Mouse (Mus musculus) cerebellum, adult 9-11 months (tissue): ENCODE measurements at regions not wholly inside any gene's neighbourhood (a gene's known extent, or its start where the extent isn't known, plus 50 kb on each side); places are given as distances from the start of the nearest gene placed in this dataset.
A peak's percentile ranks its signal among the peaks of the same experiment; 100 is the strongest.
"Not testable (repeated sequence)": the region's sequence is repeated elsewhere in the genome, so short reads cannot be mapped to it uniquely, and the experiment has no call there.

Experiments used
- DNase-seq: peaks from one replicate; pipeline ENCODE4 v3.0.0; 2022

DNA sequence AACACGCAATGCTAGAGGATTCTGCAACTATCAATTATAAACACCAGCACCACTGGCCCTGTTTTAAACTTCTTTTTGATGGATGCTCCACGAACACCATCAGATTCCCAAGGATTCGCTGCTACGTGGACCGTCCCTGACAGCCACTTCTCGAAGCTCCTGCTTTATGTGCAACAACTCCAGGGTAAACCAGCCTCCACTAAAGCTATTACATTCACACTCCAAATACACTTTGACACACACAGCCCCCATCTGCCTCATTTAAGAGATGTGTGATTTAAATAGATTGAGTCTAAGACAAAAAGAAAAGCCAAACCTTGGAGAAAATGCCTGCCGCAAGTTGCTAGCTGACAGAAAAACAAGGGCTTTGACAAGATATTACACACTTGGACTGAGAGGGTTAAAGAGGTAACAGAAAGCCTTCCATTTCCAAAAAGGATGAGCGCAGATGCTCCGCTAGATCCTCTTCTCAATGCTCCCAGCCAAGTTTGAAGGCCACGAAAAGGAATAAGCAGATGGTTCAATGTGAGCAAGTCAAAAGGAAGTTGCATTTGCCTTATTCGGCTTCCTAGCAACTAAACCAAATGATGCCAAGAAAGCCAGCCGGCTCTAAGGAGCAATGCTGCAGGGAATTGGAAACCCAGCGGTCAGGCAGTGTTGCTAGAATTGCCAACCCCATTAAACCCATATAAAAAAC, 54.0 kb upstream of the Cnep1r1 start:
- DNase-seq = peak; percentile 65

DNA sequence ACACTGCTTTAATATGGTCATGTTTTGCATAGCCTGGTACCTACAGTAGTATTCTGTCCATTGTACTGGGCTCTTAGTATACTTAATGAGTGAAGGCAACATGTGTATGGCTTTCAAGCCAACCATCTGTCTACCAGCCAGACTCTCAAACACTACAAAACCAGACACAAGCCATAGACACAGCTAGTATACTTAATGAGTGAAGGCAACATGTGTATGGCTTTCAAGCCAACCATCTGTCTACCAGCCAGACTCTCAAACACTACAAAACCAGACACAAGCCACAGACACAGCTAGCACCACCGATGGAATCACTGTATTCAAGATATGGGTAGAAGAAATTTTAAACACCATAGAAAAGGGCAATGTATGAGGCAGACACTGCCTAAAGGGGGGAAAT, 59.5 kb upstream of the Cnep1r1 start:
- DNase-seq = not testable (repeated sequence)

DNA sequence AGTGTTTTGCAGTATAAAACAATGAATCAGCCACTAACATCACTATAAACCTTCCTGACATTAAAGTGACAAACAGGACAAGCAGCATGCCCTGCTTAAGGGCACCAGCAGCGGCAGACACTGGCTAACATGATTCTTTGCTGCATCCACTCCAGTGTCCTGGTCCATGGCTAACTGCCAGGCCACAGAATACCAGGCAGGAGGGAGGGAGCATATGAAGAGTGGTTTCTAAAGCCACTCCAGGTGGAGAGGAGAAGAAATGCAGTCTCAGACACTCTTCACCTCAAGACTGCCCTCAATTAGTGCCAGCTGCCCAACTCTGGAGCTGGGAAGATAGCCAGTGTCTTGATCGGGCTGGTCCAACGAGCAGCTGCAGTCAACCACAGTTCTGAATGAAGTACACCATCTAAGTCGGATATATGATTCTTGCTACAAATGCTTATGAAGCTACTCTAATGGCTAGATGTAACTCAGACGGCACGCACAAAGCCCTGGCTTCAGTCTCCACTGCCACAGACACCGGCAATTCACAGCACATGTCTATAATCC, 60.8 kb upstream of the Cnep1r1 start:
- no peak for DNase-seq

DNA sequence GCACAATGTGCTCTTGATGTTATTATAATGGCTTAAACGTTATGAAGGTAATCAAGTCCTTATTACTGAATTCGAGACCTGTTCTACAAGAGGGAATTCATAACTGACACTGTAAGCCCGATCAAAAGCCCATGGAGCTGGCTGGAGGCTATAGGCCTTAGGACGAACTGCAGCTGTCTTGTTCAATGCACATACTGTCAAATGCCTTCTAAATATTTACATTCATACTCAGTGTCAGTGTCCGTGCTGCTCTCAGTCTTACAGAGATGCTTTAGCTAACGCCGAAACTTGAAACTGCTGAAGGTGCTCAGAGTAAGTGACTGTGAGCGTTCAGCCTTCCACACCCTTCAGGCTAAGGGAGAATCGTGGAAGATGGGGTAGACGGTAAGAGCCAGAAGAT, 67.9 kb upstream of the Cnep1r1 start:
- no peak for DNase-seq

- DNase-seq = peak; percentile 65
Measured at GRCm38 (mm10) chr8:88049091-88049490, 69.5 kb upstream of the Cnep1r1 start.

DNA sequence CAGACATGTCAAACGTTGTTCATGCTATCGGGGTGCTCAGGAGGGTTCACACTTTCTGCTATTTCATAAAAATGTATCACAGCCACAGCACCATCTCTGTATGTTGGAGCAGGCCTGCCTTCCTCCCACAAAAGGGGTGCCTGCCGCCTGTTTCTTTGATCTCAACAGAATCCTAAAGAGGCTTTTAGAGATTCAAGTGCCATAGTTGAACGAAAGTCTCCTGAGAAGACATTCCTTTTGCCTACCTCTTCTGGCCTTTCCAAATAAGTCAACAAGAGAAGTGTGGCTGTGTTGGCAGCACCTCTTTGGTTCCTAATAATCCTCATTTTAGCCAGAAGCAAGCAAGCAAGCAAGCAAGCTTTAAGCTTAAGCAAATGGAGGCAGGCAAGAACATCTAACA, 72.6 kb upstream of the Cnep1r1 start:
- DNase-seq = no peak

DNA sequence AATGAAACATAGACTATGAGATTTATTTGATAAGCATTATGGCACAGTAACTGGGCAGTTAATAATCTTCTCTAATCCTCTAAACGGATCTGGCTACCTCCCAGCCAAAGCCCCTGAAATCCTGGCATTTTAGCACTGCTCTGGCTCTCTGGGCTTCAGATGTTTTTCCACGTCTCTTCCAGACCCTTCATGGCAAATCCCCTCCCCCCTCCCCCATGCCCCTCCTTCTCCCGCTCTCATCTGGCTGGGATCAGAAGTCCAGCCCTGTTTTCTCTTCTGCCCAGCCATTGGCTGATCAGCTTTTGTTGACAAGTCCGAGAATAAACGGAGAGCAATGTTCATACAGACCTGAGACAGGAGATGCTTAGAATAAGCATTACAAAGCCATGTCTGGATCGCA, 79.3 kb upstream of the Cnep1r1 start:
- DNase-seq = no peak

DNA sequence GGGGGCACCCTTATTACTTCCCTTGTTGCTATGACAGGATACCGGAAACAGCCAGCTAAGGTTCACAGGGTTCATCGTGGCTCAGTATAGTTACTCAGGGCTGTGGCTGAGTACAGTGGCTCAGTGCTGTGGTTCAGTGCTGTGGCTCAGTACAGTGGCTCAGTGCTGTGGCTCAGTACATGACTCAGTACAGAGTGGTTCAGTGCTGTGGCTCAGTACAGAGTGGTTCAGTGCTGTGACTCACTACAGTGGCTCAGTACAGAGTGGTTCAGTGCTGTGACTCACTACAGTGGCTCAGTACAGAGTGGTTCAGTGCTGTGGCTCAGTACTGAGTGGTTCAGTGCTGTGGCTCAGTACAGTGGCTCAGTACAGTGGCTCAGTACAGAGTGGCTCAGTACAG, 78.6 kb upstream of the Zfp423 start:
- no peak for DNase-seq

DNA sequence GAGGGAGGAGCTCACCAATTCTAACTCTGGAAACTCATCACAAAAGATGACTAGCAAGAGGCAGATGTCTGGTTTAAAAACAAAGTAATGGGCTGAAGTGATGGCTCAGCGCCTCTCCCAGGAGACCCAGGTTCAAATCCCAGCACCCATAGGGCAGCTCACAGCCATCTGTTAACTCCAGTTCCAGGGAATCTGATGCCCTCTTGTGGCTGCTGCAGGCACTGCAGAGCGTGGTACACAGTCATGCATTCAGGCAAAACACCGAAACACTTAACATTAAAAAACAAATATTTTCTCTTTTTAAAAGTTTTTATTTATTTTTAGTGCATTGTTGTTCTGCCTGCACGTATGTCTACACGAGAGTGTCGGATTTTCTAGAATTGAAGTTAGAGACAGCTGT, 73.7 kb upstream of the Zfp423 start:
- DNase-seq = no peak

- no peak for DNase-seq
Measured at GRCm38 (mm10) chr8:88024496-88024895, 65.1 kb upstream of the Zfp423 start.

DNA sequence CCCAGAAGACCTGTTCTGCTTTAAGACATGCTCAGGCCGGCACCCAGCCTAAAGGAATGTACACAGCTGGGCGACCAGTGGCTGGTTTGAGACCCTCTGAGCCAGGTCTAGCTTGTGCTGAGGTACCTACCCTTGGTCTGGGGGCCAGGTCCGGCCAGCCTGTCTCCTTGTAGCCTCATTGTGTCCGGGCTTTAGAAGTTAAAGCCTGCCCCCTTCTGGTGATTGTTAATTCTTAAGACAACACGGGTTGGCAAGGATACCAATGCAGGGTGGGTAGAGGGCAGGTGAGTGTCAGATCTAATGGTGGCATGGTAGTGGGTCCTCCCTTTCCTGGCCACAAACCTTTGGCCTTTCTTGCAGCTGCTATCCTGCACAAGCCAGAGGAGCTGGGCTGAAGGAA, 64.0 kb upstream of the Zfp423 start:
- DNase-seq = peak; percentile 45

DNA sequence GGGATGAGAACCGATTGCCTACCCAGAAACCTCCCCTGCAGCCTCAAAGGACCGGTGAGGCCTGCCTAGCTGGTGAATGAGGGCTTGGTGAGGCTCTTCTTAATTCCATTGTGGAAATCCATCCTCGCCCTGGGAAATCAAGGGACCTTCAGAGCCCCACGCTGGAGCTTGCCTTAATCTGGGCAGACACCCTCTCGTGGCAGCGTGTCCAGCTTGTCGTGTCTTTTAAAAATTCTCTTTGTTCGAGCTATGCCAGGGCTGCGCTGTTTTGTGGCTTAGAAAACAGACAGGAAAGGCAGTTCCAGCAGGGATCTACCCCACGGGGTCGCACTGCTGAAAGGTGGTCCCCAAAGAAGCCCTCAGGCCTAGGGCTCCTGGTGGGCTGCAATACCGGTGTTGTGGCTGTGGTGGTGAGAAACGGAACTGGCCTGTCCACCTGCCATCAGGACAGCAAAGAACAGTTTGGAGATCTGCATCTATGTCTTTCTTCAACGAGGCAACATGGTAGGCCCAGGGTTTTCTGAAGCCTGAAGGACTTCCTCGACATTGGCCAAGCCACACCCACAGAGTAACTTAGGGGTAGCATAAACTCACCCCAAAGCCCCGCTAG, 63.5 kb upstream of the Zfp423 start:
- DNase-seq = no peak

GRCm38 (mm10) chr8:88019243-88020115, 60.1 kb upstream of the Zfp423 start:
- no peak for DNase-seq

DNA sequence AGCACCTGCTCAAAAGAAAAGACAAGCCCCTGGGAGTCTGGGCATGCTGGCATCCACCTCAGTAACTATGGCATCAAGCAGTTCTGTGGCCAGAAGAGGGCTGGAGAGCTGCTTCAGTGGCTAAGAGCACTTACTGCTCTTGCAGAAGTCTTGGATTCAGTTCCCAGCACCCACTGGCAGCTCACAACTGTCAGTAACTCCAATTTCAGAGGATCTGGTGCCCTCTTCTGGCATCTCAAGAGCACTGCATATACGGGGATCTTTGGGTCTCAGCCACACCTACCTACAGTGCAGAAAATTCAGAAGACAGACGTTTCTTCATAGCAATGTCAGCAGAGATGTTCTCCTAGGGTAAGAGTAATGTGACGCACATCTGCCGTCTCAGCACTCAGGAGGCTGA, 59.1 kb upstream of the Zfp423 start:
- no peak for DNase-seq

DNA sequence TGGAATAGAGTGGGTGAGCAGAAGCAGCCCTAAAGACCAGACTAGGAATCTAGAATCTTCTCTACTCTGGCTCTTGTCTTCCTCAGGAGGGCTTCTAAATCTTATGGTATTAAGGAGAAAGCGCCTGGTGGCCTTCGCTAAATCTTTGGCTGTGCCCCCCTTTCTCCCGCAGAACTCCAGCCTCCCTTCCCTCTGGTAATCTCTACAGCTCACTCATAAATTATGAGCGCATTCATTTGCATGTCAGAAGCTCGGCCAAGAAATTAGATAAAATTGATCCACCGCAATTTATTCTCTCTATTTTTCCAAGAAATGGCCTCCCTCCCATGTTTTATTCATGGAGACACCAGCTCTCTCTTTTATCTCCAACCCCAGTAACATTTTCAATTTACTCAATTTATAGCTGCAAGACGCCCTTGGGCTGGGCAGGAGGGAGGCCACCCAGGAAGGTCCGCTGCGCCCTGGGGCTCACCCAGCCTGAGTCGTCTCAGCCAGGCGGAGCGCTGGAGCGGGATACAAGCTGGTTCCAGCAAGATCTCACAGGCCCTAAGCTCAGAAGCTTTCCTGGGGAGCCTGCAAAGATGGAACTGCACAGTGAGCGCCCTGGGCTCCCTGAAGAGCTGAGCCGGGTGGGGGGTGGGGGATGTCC, 52.9 kb upstream of the Zfp423 start:
- no peak for DNase-seq

DNA sequence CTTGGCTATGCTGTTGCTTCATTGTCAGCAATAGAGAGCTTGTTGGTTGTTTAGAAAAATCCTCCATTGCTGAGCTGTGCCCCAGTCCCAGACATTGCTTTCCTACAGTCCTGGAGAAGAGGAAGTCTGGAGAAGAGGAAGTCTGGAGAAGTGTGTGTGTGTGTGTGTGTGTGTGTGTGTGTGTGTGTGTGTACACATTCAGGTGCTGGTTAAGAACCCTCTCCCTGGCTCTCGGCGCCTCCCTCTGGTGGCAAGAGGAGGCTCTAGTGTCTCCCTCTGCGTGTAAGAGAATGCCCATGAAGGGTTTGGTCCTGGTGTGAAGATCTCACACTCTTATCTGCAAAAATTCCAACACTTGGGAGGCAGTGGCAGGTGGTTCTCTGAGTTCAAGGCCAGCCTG, 51.2 kb upstream of the Zfp423 start:
- peak; percentile 20 for DNase-seq

- DNase-seq = no peak
Measured at GRCm38 (mm10) chr8:88009878-88010277, 50.5 kb upstream of the Zfp423 start.
